Mouse (Mus musculus): Measurements from ENCODE around the gene Atxn7l3b. TPM values are rescaled to one million over a fixed set of nuclear protein-coding genes. Genes with fewer than 3 reads are reported as not detected.

Gene Atxn7l3b
- total RNA-seq, 1 experiment from 2014 or later, result 91.7 TPM

DNA sequence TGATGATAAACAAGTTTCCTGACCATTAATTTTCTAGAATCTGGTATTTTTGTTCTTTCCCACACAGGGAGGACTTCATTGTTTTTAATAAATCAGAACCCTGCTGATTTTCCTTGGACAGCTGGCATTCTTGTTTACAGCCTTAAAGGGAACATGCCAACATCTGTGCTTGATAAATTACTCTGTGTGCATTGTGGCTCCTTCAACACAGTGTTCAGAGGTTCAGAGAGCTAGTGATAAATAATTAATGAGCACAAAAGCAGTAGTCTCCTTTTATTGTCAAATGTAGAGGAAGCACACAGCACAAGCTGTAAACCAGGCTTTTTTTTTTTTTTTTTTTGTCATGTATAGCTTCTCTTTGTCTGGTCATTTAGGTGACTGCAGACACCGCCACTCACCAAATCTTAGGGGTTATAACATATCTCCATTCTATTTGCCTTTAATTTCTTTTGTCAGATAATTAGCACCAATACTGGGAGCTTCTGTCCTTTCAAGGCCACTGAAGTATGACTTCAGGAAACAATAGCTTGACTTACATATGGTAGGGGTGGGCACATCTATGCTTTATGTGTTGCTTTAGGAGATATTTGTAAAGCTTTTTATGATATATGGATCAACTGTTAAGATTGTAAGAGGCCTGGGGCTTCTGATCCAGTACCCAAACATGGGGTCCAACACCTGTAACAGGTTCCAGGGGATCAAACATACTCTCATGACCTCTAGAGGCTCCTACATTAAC lies 52.0 kb downstream of the Atxn7l3b start:
- DNase-seq, result no peak

Measured in adrenal gland, postnatal 14 days (tissue).